Mouse (Mus musculus) cortical plate, adult 2 months (tissue): ENCODE measurements around the gene Lin7c.
A peak's percentile ranks its signal among the peaks of the same experiment; 100 is the strongest.

Experiments used
- CTCF ChIP-seq: fragments of 200-500 bp; IDR thresholded peaks from 2 replicates; pipeline ENCODE4 v1.5.1; 2011; ENCODE audit warnings: mild to moderate bottlenecking, control low read depth, low read length; ENCODE audit not compliant: insufficient read depth; ENCODE audit errors: extremely low read depth
- POLR2A ChIP-seq: fragments of 200-500 bp; IDR thresholded peaks from 2 replicates; pipeline ENCODE4 v1.6.1; 2011; ENCODE audit warnings: mild to moderate bottlenecking, low read length, control low read depth; ENCODE audit not compliant: insufficient read depth; ENCODE audit errors: extremely low read depth

GRCm38 (mm10) chr2:109904171-109904821 is 13.6 kb downstream of the Lin7c start:
- TF ChIP-seq CTCF, result peak; percentile 99
- TF ChIP-seq POLR2A, result no peak
